In genomic region chr12:17588906-17589612, GRCm38 (mm10) we compare ENCODE assay signal across 20 mouse cellular contexts. TPM values are rescaled to one million over a fixed set of nuclear protein-coding genes. Genes with fewer than 3 reads are reported as not detected.
A peak's percentile ranks its signal among the peaks of the same experiment; 100 is the strongest.
DNase-seq lines count a peak whose midpoint lies in the region; ATAC-seq and TF ChIP-seq lines count a peak whose summit lies in the region.
"Had no signal": no experiment of that assay in that cellular context is flagged by ENCODE, and none has a peak within 500 bp of the region (broad histone marks: within the 10 kb centered on the region; RNA-seq: fewer than 3 reads in every experiment).

No protein-coding gene starts in this region.

- WGBS in kidney, adult 2 months, result 79% methylated on average over 7 of the region's 7 CpGs
- WGBS in liver, adult 2 months, result 80% methylated on average over 7 of the region's 7 CpGs
- WGBS in liver, postnatal 0 days (ENCODE audit: insufficient replicate concordance), result 79% methylated on average over 7 of the region's 7 CpGs
- WGBS in thymus, adult 2 months, result 93% methylated on average over 7 of the region's 7 CpGs

- TF ChIP-seq CTCF in kidney, adult 2 months (conservative IDR thresholded peaks at IDR 0.05; ENCODE audit: insufficient read depth, insufficient read length, low read depth, low read length), result no peak
- no peak for TF ChIP-seq CTCF in liver, adult 2 months (IDR thresholded peaks at IDR 0.05; ENCODE audit: low read depth, low read length)
- no peak for TF ChIP-seq CTCF in liver, postnatal 0 days (IDR thresholded peaks at IDR 0.05; ENCODE audit: low read depth)
- TF ChIP-seq CTCF in bone marrow macrophage, adult 2 months (IDR thresholded peaks at IDR 0.05; ENCODE audit: low read depth, low read length), result no peak
- TF ChIP-seq CTCF in thymus, adult 2 months (IDR thresholded peaks at IDR 0.05; ENCODE audit: borderline replicate concordance, control insufficient read depth, extremely low read depth, insufficient read depth, low read length, poor library complexity), result no peak

- TF ChIP-seq POLR2A in kidney, adult 2 months (IDR thresholded peaks at IDR 0.05; ENCODE audit: low read depth, low read length), result no peak
- TF ChIP-seq POLR2A in liver, adult 2 months (IDR thresholded peaks at IDR 0.05; ENCODE audit: extremely low read depth, insufficient read depth, low read length), result no peak
- no peak for TF ChIP-seq POLR2A in bone marrow macrophage, adult 2 months (IDR thresholded peaks at IDR 0.05; ENCODE audit: borderline replicate concordance, low read depth, low read length)
- no peak for TF ChIP-seq POLR2A in thymus, adult 2 months (IDR thresholded peaks at IDR 0.05; ENCODE audit: control insufficient read depth, extremely low read depth, insufficient read depth, low read length, poor library complexity)

- no peak overlapping the region for H3K4me2 ChIP-seq in liver, postnatal 0 days (ENCODE audit: low read depth, low read length)
- H3K4me2 ChIP-seq: embryonic facial prominence, embryonic 15.5 days; forebrain, embryonic 15.5 days; heart, embryonic 12.5 days; hindbrain, embryonic 14.5 days had no signal

- DNase-seq in kidney, adult 2 months, result peak; percentile 45
- DNase-seq in kidney, postnatal 14 days, result no peak
- DNase-seq in liver, adult 2 months (ENCODE audit: extremely low read depth, low read depth, low spot score), result peak; percentile 15
- no peak for DNase-seq in liver, postnatal 0 days
- no peak for DNase-seq in thymus, adult 2 months
- DNase-seq: adrenal gland, adult 2 months; adrenal gland, postnatal 36 days; cerebellum, adult 11 months; cerebellum, adult 8-10 months; cerebellum, postnatal 14 days; embryo, embryonic 11 days; gastrocnemius, postnatal 36 days; heart, adult 2 months had no signal

- TF ChIP-seq EP300 in liver, postnatal 0 days (IDR thresholded peaks at IDR 0.05; ENCODE audit: low read depth), result no peak

- no peaks in the 10 kb centered on the region for H3K4me1 ChIP-seq in kidney, adult 2 months (ENCODE audit: control insufficient read depth, insufficient read depth, low read length)
- H3K4me1 ChIP-seq in liver, adult 2 months (ENCODE audit: control insufficient read depth, insufficient read depth, low read length), result no peaks in the 10 kb centered on the region
- H3K4me1 ChIP-seq in liver, postnatal 0 days (ENCODE audit: insufficient read depth), result no peaks in the 10 kb centered on the region
- peaks cover 23% of the 10 kb centered on the region for H3K4me1 ChIP-seq in bone marrow macrophage, adult 2 months (ENCODE audit: control insufficient read depth, insufficient read depth, low read length)
- peaks cover 3% of the 10 kb centered on the region for H3K4me1 ChIP-seq in thymus, adult 2 months (replicated peaks; ENCODE audit: control insufficient read depth, insufficient read depth, low read length)
- H3K4me1 ChIP-seq: forebrain, embryonic 15.5 days; heart, embryonic 12.5 days had no signal

- H3K27me3 ChIP-seq in kidney, adult 2 months (replicated peaks; ENCODE audit: control insufficient read depth, insufficient read depth, low read length), result no peaks in the 10 kb centered on the region
- H3K27me3 ChIP-seq in liver, adult 2 months (ENCODE audit: control insufficient read depth, insufficient read depth, low read length), result no peaks in the 10 kb centered on the region
- H3K27me3 ChIP-seq in liver, postnatal 0 days (ENCODE audit: insufficient read depth, low read length), result no peaks in the 10 kb centered on the region
- no peaks in the 10 kb centered on the region for H3K27me3 ChIP-seq in thymus, adult 2 months (ENCODE audit: control insufficient read depth, insufficient read depth, low read length)
- H3K27me3 ChIP-seq: embryonic facial prominence, embryonic 15.5 days; forebrain, embryonic 15.5 days; heart, embryonic 12.5 days had no signal

- no peak overlapping the region for H3K9ac ChIP-seq in liver, adult 2 months (ENCODE audit: low read depth, low read length)
- no peak overlapping the region for H3K9ac ChIP-seq in liver, postnatal 0 days (replicated peaks)
- H3K9ac ChIP-seq: embryonic facial prominence, embryonic 15.5 days; forebrain, embryonic 15.5 days; heart, embryonic 12.5 days; hindbrain, embryonic 14.5 days had no signal

- H3K36me3 ChIP-seq in kidney, adult 2 months (ENCODE audit: control insufficient read depth, insufficient read depth, low read length), result no peaks in the 10 kb centered on the region
- no peaks in the 10 kb centered on the region for H3K36me3 ChIP-seq in liver, adult 2 months (ENCODE audit: control insufficient read depth, insufficient read depth, low read length)
- no peaks in the 10 kb centered on the region for H3K36me3 ChIP-seq in liver, postnatal 0 days (replicated peaks; ENCODE audit: insufficient read depth, low read length)
- no peaks in the 10 kb centered on the region for H3K36me3 ChIP-seq in thymus, adult 2 months (ENCODE audit: control insufficient read depth, insufficient read depth, low read length)
- H3K36me3 ChIP-seq: embryonic facial prominence, embryonic 15.5 days; forebrain, embryonic 15.5 days; heart, embryonic 12.5 days; hindbrain, embryonic 10.5 days had no signal

- no peak overlapping the region for H3K4me3 ChIP-seq in kidney, adult 2 months (ENCODE audit: insufficient read depth, low read depth, low read length)
- no peak overlapping the region for H3K4me3 ChIP-seq in liver, adult 2 months (ENCODE audit: insufficient read depth, low read depth, low read length)
- no peak overlapping the region for H3K4me3 ChIP-seq in liver, postnatal 0 days (ENCODE audit: low read depth, low read length)
- H3K4me3 ChIP-seq in bone marrow macrophage, adult 2 months (ENCODE audit: insufficient read depth, low read length), result peak overlapping the region; percentile 10; the same call in 1 of the 2 replicates
- H3K4me3 ChIP-seq in thymus, adult 2 months (ENCODE audit: control insufficient read depth, insufficient read depth, low read length), result no peak overlapping the region
- H3K4me3 ChIP-seq: embryonic facial prominence, embryonic 15.5 days; erythroblast, embryonic 14.5 days; forebrain, embryonic 15.5 days; heart, adult 2 months; heart, embryonic 12.5 days; hindbrain, embryonic 10.5 days had no signal

- no peak for ATAC-seq in liver, postnatal 0 days
- ATAC-seq: forebrain, embryonic 15.5 days had no signal

- no peaks in the 10 kb centered on the region for H3K9me3 ChIP-seq in liver, postnatal 0 days (ENCODE audit: low read length)
- H3K9me3 ChIP-seq: embryonic facial prominence, embryonic 15.5 days; forebrain, embryonic 15.5 days; hindbrain, embryonic 10.5 days had no signal

- H3K27ac ChIP-seq in kidney, adult 2 months (ENCODE audit: insufficient read depth, low read depth, low read length), result no peak overlapping the region
- H3K27ac ChIP-seq in liver, adult 2 months (replicated peaks; ENCODE audit: insufficient read depth, low read depth, low read length), result no peak overlapping the region
- H3K27ac ChIP-seq in liver, postnatal 0 days (ENCODE audit: low read depth), result no peak overlapping the region
- no peak overlapping the region for H3K27ac ChIP-seq in bone marrow macrophage, adult 2 months (ENCODE audit: insufficient read depth, low read depth, low read length)
- H3K27ac ChIP-seq in thymus, adult 2 months (ENCODE audit: control insufficient read depth, insufficient read depth, low read length), result no peak overlapping the region
- H3K27ac ChIP-seq: embryonic facial prominence, embryonic 15.5 days; forebrain, embryonic 15.5 days; heart, adult 2 months; hindbrain, embryonic 10.5 days; hindbrain, embryonic 14.5 days had no signal

- H3K79me2 ChIP-seq in liver, adult 2 months (ENCODE audit: control insufficient read depth, insufficient read depth, low read length), result no peaks in the 10 kb centered on the region

RNA-seq across cellular contexts. Expression of gene Odc1, which starts 44.5 kb away (rescaled TPM):
- polyA plus RNA-seq in kidney, adult 2 months (2012; rRNA removed), result 373 and 427 TPM in 2 replicates
- total RNA-seq in liver, adult 2 months (2014; rRNA removed), result 114 and 122 TPM in 2 replicates
- 40.9 and 44.1 TPM in 2 replicates for polyA plus RNA-seq in liver, adult 2 months (2012; rRNA removed)
- 158 and 161 TPM in 2 replicates for polyA plus RNA-seq in liver, postnatal 0 days (2015; fragmentation: Nextera tagmentation; extraction: Ambion mirVana)
- polyA plus RNA-seq in bone marrow macrophage, adult 2 months (2012; ENCODE audit: insufficient read depth, insufficient read length, missing spikeins), result 12.8 and 15.6 TPM in 2 replicates
- 71.1 and 80.5 TPM in 2 replicates for polyA plus RNA-seq in thymus, adult 2 months (2012; rRNA removed)

Comparison
In these comparisons a context has a peak if more than half of its experiments do, and no peak if none do; other contexts are left out.
1. DNase-seq: peak in kidney, adult 2 months (single experiment) and liver, adult 2 months (single experiment); none in kidney, postnatal 14 days (single experiment), liver, postnatal 0 days (single experiment) and thymus, adult 2 months (single experiment).